ENCODE assay signal across 22 mouse cellular contexts in the genomic region with DNA sequence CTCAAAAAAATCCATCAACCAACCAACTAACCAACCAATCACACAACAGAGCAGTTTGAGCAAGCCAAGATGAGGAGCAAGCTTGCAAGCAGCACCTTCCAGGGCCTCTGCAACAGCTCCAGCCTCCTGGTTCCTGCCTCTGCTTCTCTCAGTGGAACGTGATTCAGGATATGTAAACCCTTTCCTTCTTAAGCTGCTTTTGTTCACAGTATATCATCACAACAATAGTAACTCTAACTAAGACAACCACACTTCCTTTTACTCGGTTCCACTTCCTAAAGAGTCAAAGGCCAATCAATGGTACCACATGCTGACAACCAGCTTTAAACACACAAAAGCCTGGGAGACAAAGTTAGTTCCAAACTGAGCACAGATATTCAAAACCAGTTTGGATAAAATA. TPM values are rescaled to one million over a fixed set of nuclear protein-coding genes. Genes with fewer than 3 reads are reported as not detected.
DNase-seq lines count a peak whose midpoint lies in the region; ATAC-seq and TF ChIP-seq lines count a peak whose summit lies in the region.
"Had no signal": no experiment of that assay in that cellular context is flagged by ENCODE, and none has a peak within 500 bp of the region (broad histone marks: within the 10 kb centered on the region; RNA-seq: fewer than 3 reads in every experiment).

No protein-coding gene starts in this region.

- H3K9ac ChIP-seq in ES-E14 (ENCODE audit: insufficient read depth, low read depth, low read length, poor library complexity, severe bottlenecking), result no peak overlapping the region
- H3K9ac ChIP-seq: embryonic facial prominence, embryonic 12.5 days; forebrain, embryonic 15.5 days; heart, embryonic 15.5 days; hindbrain, embryonic 13.5 days had no signal

- no peaks in the 10 kb centered on the region for H3K9me3 ChIP-seq in ES-E14 (ENCODE audit: control insufficient read depth, insufficient read depth, low read depth, low read length)
- H3K9me3 ChIP-seq: embryonic facial prominence, embryonic 12.5 days; forebrain, embryonic 15.5 days; heart, embryonic 15.5 days; hindbrain, embryonic 13.5 days had no signal

- DNase-seq in embryo, embryonic 9.5 days (ENCODE audit: extremely low spot score), result peak; percentile 9
- no peak for DNase-seq in embryo, embryonic 11 days
- DNase-seq in A20 (ENCODE audit: low read depth, low spot score), result peak; percentile 41
- DNase-seq in ES-E14 (ENCODE audit: low read depth, low spot score), result peak; percentile 68
- DNase-seq in frontal cortex, postnatal 10 days (ENCODE audit: low spot score in 2 of 2), result no peak
- DNase-seq in cerebellum, adult 18-20 months, result no peak
- DNase-seq: adrenal gland, postnatal 14 days; cerebellum, adult 11-12 months; cerebellum, postnatal 10 days; gastrocnemius, postnatal 10 days; heart, adult 2 months; heart, postnatal 14 days; kidney, adult 2 months had no signal

- ATAC-seq in granulocyte monocyte progenitor cell, adult 5-6 weeks (replicated peaks; ENCODE audit: poor library complexity, severe bottlenecking), result peak; percentile 35; the same call in 1 of the 2 replicates
- ATAC-seq: forebrain, embryonic 15.5 days; intestine, embryonic 16.5 days had no signal

- peaks cover 9 to 14% of the 10 kb centered on the region in 2 experiments for H3K4me1 ChIP-seq in ES-E14 (ENCODE audit: control insufficient read depth in 2 of 2, insufficient read depth in 2 of 2, low read length in 2 of 2, poor library complexity in 1 of 2)
- H3K4me1 ChIP-seq: embryonic facial prominence, embryonic 12.5 days; heart, embryonic 15.5 days had no signal

- no peak overlapping the region for H3K4me3 ChIP-seq in ES-E14 (ENCODE audit: insufficient read depth in 1 of 2, low read depth in 1 of 2, low read length in 2 of 2, poor library complexity in 1 of 2, severe bottlenecking in 1 of 2)
- H3K4me3 ChIP-seq: embryonic facial prominence, embryonic 12.5 days; forebrain, embryonic 15.5 days; heart, adult 2 months; heart, embryonic 15.5 days; hindbrain, embryonic 13.5 days had no signal

- H3K36me3 ChIP-seq in ES-E14 (ENCODE audit: control insufficient read depth, insufficient read depth, low read length, poor library complexity, severe bottlenecking), result no peaks in the 10 kb centered on the region
- H3K36me3 ChIP-seq: embryonic facial prominence, embryonic 12.5 days; forebrain, embryonic 15.5 days; heart, embryonic 15.5 days; hindbrain, embryonic 13.5 days had no signal

- H3K27ac ChIP-seq in ES-E14 (ENCODE audit: insufficient read depth, low read depth, low read length, poor library complexity, severe bottlenecking), result peak overlapping the region; percentile 94; the same call in 1 of the 2 replicates
- H3K27ac ChIP-seq: embryonic facial prominence, embryonic 12.5 days; forebrain, embryonic 15.5 days; heart, adult 2 months; heart, embryonic 15.5 days; hindbrain, embryonic 13.5 days had no signal

- in situ Hi-C loops in ES-E14 (cut with MboI; ENCODE audit: low sequenced_read_pairs in 2 of 2, unreplicated experiment in 2 of 2), result no loop called here

TF ChIP-seq in ES-E14, 5 proteins besides CTCF, POLR2A, EP300 and RAD21:
- TF ChIP-seq MAFK (IDR thresholded peaks at IDR 0.05; ENCODE audit: insufficient read depth, low read depth, low read length) (no peak), CHD2 (IDR thresholded peaks at IDR 0.05; ENCODE audit: low read depth, low read length) (no peak; the same call in 1 of the 2 replicates), ZC3H11A (IDR thresholded peaks at IDR 0.05; ENCODE audit: borderline replicate concordance, low read depth, low read length) (no peak)

RNA-seq across cellular contexts. Expression of a gene that starts 5.9 kb away (rescaled TPM):
- 153 and 165 TPM in 2 replicates for total RNA-seq in ES-E14 (2012; rRNA removed)
- 60.5 and 62.3 TPM in 2 replicates for total RNA-seq in granulocyte monocyte progenitor cell, adult 5-6 weeks (2014; fragmentation: Nextera tagmentation)
- total RNA-seq in granulocyte monocyte progenitor cell, adult 5-6 weeks (2017), result 89.1 and 93.7 TPM in 2 replicates

RNA-seq across cellular contexts. Expression of a gene that starts 45.1 kb away (rescaled TPM):
- total RNA-seq in ES-E14 (2012; rRNA removed), result 0.32 TPM in 1 of 2 replicates, not detected in the other
- not detected in 2 replicates for total RNA-seq in granulocyte monocyte progenitor cell, adult 5-6 weeks (2014; fragmentation: Nextera tagmentation)
- not detected in 2 replicates for total RNA-seq in granulocyte monocyte progenitor cell, adult 5-6 weeks (2017)
- total RNA-seq: adrenal gland, postnatal 14 days; gastrocnemius, postnatal 10 days; gastrocnemius, postnatal 4 days; heart, adult 2 months; heart, postnatal 14 days; hematopoietic stem cell, adult 5-6 weeks; MEL had no signal

Comparison
In these comparisons a context has a peak if more than half of its experiments do, and no peak if none do; other contexts are left out.
1. DNase-seq: peak in embryo, embryonic 9.5 days (single experiment), A20 (single experiment) and ES-E14 (single experiment); none in embryo, embryonic 11 days (single experiment), frontal cortex, postnatal 10 days (0 of 2) and cerebellum, adult 18-20 months (0 of 2).